Mouse (Mus musculus) cerebellum, adult (tissue): ENCODE results near the gene Cfap58.

Source experiments
- ATAC-seq: cut with Nextera tagmentation; 2 replicates; pipeline ENCODE4 v1.9.2; 2017; ENCODE audit warnings: mild to moderate bottlenecking, moderate library complexity, mixed read lengths; ENCODE audit not compliant: insufficient number of reproducible peaks, low FRiP score, low TSS enrichment

The Cfap58 gene

GRCm38 (mm10) chr19:47937443-47938406 lies at the start of gene Cfap58:
Cfap58 (plus strand) TSS chr19:47937675.
- ATAC-seq, result no peak

GRCm38 (mm10) chr19:47888037-47888436 lies 49.4 kb upstream of the Cfap58 start:
- ATAC-seq, result no peak

GRCm38 (mm10) chr19:47890489-47891130 lies 46.9 kb upstream of the Cfap58 start:
- no peak for ATAC-seq

- ATAC-seq, result no peak
Measured at GRCm38 (mm10) chr19:47891562-47892312, 45.7 kb upstream of the Cfap58 start.

GRCm38 (mm10) chr19:47893092-47893491 lies 44.4 kb upstream of the Cfap58 start:
- ATAC-seq, result no peak

- ATAC-seq, result no peak
Measured at GRCm38 (mm10) chr19:47898472-47899079, 38.9 kb upstream of the Cfap58 start.

GRCm38 (mm10) chr19:47900012-47900411 lies 37.5 kb upstream of the Cfap58 start:
- ATAC-seq, result no peak

- no peak for ATAC-seq
Measured at GRCm38 (mm10) chr19:47900558-47900957, 36.9 kb upstream of the Cfap58 start.

GRCm38 (mm10) chr19:47902316-47903201 lies 34.9 kb upstream of the Cfap58 start:
- no peak for ATAC-seq

GRCm38 (mm10) chr19:47903679-47904078 lies 33.8 kb upstream of the Cfap58 start:
- ATAC-seq, result no peak

- no peak for ATAC-seq
Measured at GRCm38 (mm10) chr19:47905081-47905480, 32.4 kb upstream of the Cfap58 start.

GRCm38 (mm10) chr19:47905603-47906002 lies 31.9 kb upstream of the Cfap58 start:
- no peak for ATAC-seq

- no peak for ATAC-seq
Measured at GRCm38 (mm10) chr19:47907596-47907995, 29.9 kb upstream of the Cfap58 start.

GRCm38 (mm10) chr19:47908961-47909371 lies 28.5 kb upstream of the Cfap58 start:
- no peak for ATAC-seq

- no peak for ATAC-seq
Measured at GRCm38 (mm10) chr19:47909387-47910116, 27.9 kb upstream of the Cfap58 start.

GRCm38 (mm10) chr19:47910117-47910618 lies 27.3 kb upstream of the Cfap58 start:
- ATAC-seq, result no peak

- no peak for ATAC-seq
Measured at GRCm38 (mm10) chr19:47910751-47911150, 26.7 kb upstream of the Cfap58 start.

GRCm38 (mm10) chr19:47913344-47913743 lies 24.1 kb upstream of the Cfap58 start:
- no peak for ATAC-seq

GRCm38 (mm10) chr19:47914191-47914590 lies 23.3 kb upstream of the Cfap58 start:
- no peak for ATAC-seq
